Mouse (Mus musculus): Measurements from ENCODE around the gene Cep72. TPM values are rescaled to one million over a fixed set of nuclear protein-coding genes. Genes with fewer than 3 reads are reported as not detected.
"Not testable (repeated sequence)": the region's sequence is repeated elsewhere in the genome, so short reads cannot be mapped to it uniquely, and the experiment has no call there.

Cep72 gene
- polyA plus RNA-seq, 1 experiment from 2014 or later = 7.6 TPM

- H3K4me1 ChIP-seq (ENCODE audit: control insufficient read depth, insufficient read depth, low read length) = no peaks in the 10 kb centered on the region
- ATAC-seq (ENCODE audit: low read depth) = no peak
- 68% methylated on average over 3 of the region's 3 CpGs for WGBS
Measured at GRCm38 (mm10) chr13:74090265-74090664, 28.2 kb upstream of the Cep72 start.

DNA sequence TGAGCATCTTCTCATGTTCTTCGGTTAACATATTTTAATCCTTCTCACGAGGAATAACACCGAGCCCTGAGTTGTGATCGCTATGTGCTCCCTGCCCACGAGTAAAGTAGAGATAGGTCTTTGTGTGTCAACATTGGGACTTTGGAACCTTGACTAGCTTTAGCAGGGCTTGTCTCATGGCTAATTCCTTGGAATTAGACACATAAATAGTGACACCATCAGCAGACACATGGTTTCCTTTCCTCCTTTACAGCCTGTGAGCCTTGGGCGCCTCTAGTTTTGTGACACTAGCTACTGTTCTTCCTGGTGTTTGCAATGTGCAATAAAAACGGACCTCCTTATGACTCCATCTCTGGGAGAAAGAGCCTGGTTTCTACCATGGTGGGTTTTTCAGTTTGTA lies 11.3 kb upstream of the Cep72 start:
- no peak overlapping the region for H3K4me2 ChIP-seq (ENCODE audit: low read depth, low read length)
- H3K36me3 ChIP-seq (ENCODE audit: control insufficient read depth, insufficient read depth, low read length) = no peaks in the 10 kb centered on the region
- no peaks in the 10 kb centered on the region for H3K4me1 ChIP-seq (ENCODE audit: control insufficient read depth, insufficient read depth, low read length)
- no peak for ATAC-seq (ENCODE audit: low read depth)
- no peaks in the 10 kb centered on the region for H3K27me3 ChIP-seq (ENCODE audit: control insufficient read depth, insufficient read depth, low read length)
- H3K27ac ChIP-seq (ENCODE audit: low read depth, low read length) = no peak overlapping the region
- WGBS = 91% methylated on average over 7 of the region's 7 CpGs
- H3K9me3 ChIP-seq (ENCODE audit: control insufficient read depth, low read length) = no peaks in the 10 kb centered on the region
- no peak overlapping the region for H3K9ac ChIP-seq (replicated peaks; ENCODE audit: low read depth, low read length)
- H3K4me3 ChIP-seq (ENCODE audit: low read depth, low read length) = no peak overlapping the region

More at GRCm38 (mm10) chr13:74090265-74090664, 28.2 kb upstream of the Cep72 start:
- Histone ChIP-seq H3K9me3 (ENCODE audit: control insufficient read depth, low read length) (no peaks in the 10 kb centered on the region), H3K36me3 (ENCODE audit: control insufficient read depth, insufficient read depth, low read length) (no peaks in the 10 kb centered on the region), H3K9ac (replicated peaks; ENCODE audit: low read depth, low read length) (no peak overlapping the region), H3K4me3 (ENCODE audit: low read depth, low read length) (no peak overlapping the region), H3K4me2 (ENCODE audit: low read depth, low read length) (no peak overlapping the region), H3K27ac (ENCODE audit: low read depth, low read length) (no peak overlapping the region), H3K27me3 (ENCODE audit: control insufficient read depth, insufficient read depth, low read length) (no peaks in the 10 kb centered on the region)

- Histone ChIP-seq H3K27ac (ENCODE audit: low read depth, low read length) (no peak overlapping the region), H3K36me3 (ENCODE audit: control insufficient read depth, insufficient read depth, low read length) (no peaks in the 10 kb centered on the region), H3K9ac (replicated peaks; ENCODE audit: low read depth, low read length) (no peak overlapping the region), H3K27me3 (ENCODE audit: control insufficient read depth, insufficient read depth, low read length) (no peaks in the 10 kb centered on the region), H3K4me3 (ENCODE audit: low read depth, low read length) (no peak overlapping the region), H3K4me2 (ENCODE audit: low read depth, low read length) (no peak overlapping the region), H3K4me1 (ENCODE audit: control insufficient read depth, insufficient read depth, low read length) (no peaks in the 10 kb centered on the region), H3K9me3 (ENCODE audit: control insufficient read depth, low read length) (no peaks in the 10 kb centered on the region)
- WGBS = 77% methylated on average over 3 of the region's 3 CpGs
- ATAC-seq (ENCODE audit: low read depth) = no peak
Measured at GRCm38 (mm10) chr13:74071714-74072113, 9.6 kb upstream of the Cep72 start.

DNA sequence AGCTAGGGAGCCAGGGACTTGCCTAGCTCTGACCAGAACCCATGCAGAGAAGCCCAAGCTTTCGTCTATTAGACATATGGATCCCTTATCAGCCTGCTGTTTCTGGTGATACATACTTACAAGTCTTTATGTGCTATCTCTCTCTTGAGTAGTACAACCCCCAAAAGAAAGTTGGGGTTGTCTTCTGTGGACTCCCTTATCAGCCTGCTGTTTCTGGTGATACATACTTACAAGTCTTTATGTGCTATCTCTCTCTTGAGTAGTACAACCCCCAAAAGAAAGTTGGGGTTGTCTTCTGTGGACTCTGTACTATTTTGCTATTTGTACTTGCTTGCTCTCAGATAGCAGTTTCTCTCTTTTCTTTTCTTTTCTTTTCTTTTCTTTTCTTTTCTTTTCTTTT lies 9.1 kb upstream of the Cep72 start:
- ATAC-seq (ENCODE audit: low read depth); H3K9ac ChIP-seq (replicated peaks; ENCODE audit: low read depth, low read length): not testable (repeated sequence)
- 68% methylated on average over 1 of the region's 1 CpGs for WGBS

GRCm38 (mm10) chr13:74066576-74066975 lies 4.5 kb upstream of the Cep72 start:
- Histone ChIP-seq H3K4me2 (ENCODE audit: low read depth, low read length) (no peak overlapping the region), H3K27me3 (ENCODE audit: control insufficient read depth, insufficient read depth, low read length) (no peaks in the 10 kb centered on the region), H3K36me3 (ENCODE audit: control insufficient read depth, insufficient read depth, low read length) (no peaks in the 10 kb centered on the region), H3K4me3 (ENCODE audit: low read depth, low read length) (no peak overlapping the region), H3K9ac (replicated peaks; ENCODE audit: low read depth, low read length) (no peak overlapping the region), H3K27ac (ENCODE audit: low read depth, low read length) (no peak overlapping the region), H3K4me1 (ENCODE audit: control insufficient read depth, insufficient read depth, low read length) (no peaks in the 10 kb centered on the region), H3K9me3 (ENCODE audit: control insufficient read depth, low read length) (no peaks in the 10 kb centered on the region)
- WGBS = 88% methylated on average over 1 of the region's 1 CpGs
- no peak for ATAC-seq (ENCODE audit: low read depth)

More for the DNA sequence above, 9.1 kb upstream of the Cep72 start:
- not testable (repeated sequence) for H3K27ac ChIP-seq (ENCODE audit: low read depth, low read length); H3K36me3 ChIP-seq (ENCODE audit: control insufficient read depth, insufficient read depth, low read length); H3K4me1 ChIP-seq (ENCODE audit: control insufficient read depth, insufficient read depth, low read length); H3K27me3 ChIP-seq (ENCODE audit: control insufficient read depth, insufficient read depth, low read length); H3K4me3 ChIP-seq (ENCODE audit: low read depth, low read length); H3K4me2 ChIP-seq (ENCODE audit: low read depth, low read length); H3K9me3 ChIP-seq (ENCODE audit: control insufficient read depth, low read length)

GRCm38 (mm10) chr13:74063340-74064050 lies 1.4 kb upstream of the Cep72 start:
- Histone ChIP-seq H3K9me3 (ENCODE audit: control insufficient read depth, low read length) (no peaks in the 10 kb centered on the region), H3K4me3 (ENCODE audit: low read depth, low read length) (no peak overlapping the region), H3K27me3 (ENCODE audit: control insufficient read depth, insufficient read depth, low read length) (no peaks in the 10 kb centered on the region), H3K4me1 (ENCODE audit: control insufficient read depth, insufficient read depth, low read length) (no peaks in the 10 kb centered on the region), H3K27ac (ENCODE audit: low read depth, low read length) (no peak overlapping the region), H3K4me2 (ENCODE audit: low read depth, low read length) (no peak overlapping the region), H3K36me3 (ENCODE audit: control insufficient read depth, insufficient read depth, low read length) (no peaks in the 10 kb centered on the region), H3K9ac (replicated peaks; ENCODE audit: low read depth, low read length) (no peak overlapping the region)
- ATAC-seq (ENCODE audit: low read depth) = no peak
- WGBS = 74% methylated on average over 1 of the region's 1 CpGs

GRCm38 (mm10) chr13:74062378-74063128 lies 454 bp upstream of the Cep72 start:
- no peaks in the 10 kb centered on the region for H3K27me3 ChIP-seq (ENCODE audit: control insufficient read depth, insufficient read depth, low read length)
- H3K9me3 ChIP-seq (ENCODE audit: control insufficient read depth, low read length) = no peaks in the 10 kb centered on the region
- no peaks in the 10 kb centered on the region; the same call in 1 of the 2 replicates for H3K36me3 ChIP-seq (ENCODE audit: control insufficient read depth, insufficient read depth, low read length)
- no peak overlapping the region for H3K27ac ChIP-seq (ENCODE audit: low read depth, low read length)
- WGBS = 33% methylated on average over 10 of the region's 11 CpGs
- no peaks in the 10 kb centered on the region for H3K4me1 ChIP-seq (ENCODE audit: control insufficient read depth, insufficient read depth, low read length)
- H3K4me2 ChIP-seq (ENCODE audit: low read depth, low read length) = peak overlapping the region; percentile 49
- peak overlapping the region; percentile 73 for H3K9ac ChIP-seq (replicated peaks; ENCODE audit: low read depth, low read length)
- ATAC-seq (ENCODE audit: low read depth) = no peak
- peak overlapping the region; percentile 81 for H3K4me3 ChIP-seq (ENCODE audit: low read depth, low read length)

- Histone ChIP-seq H3K9ac (replicated peaks; ENCODE audit: low read depth, low read length) (no peak overlapping the region), H3K9me3 (ENCODE audit: control insufficient read depth, low read length) (no peaks in the 10 kb centered on the region), H3K4me3 (ENCODE audit: low read depth, low read length) (no peak overlapping the region), H3K4me2 (ENCODE audit: low read depth, low read length) (no peak overlapping the region), H3K4me1 (ENCODE audit: control insufficient read depth, insufficient read depth, low read length) (no peaks in the 10 kb centered on the region), H3K27ac (ENCODE audit: low read depth, low read length) (no peak overlapping the region), H3K27me3 (ENCODE audit: control insufficient read depth, insufficient read depth, low read length) (no peaks in the 10 kb centered on the region), H3K36me3 (ENCODE audit: control insufficient read depth, insufficient read depth, low read length) (no peaks in the 10 kb centered on the region; the same call in 1 of the 2 replicates)
- no peak for ATAC-seq (ENCODE audit: low read depth)
- 96% methylated on average over 9 of the region's 9 CpGs for WGBS
Measured at GRCm38 (mm10) chr13:74058081-74058480, 4.0 kb downstream of the Cep72 start.

GRCm38 (mm10) chr13:74056194-74056593 lies 5.9 kb downstream of the Cep72 start:
- no peak overlapping the region for H3K9ac ChIP-seq (replicated peaks; ENCODE audit: low read depth, low read length)
- H3K4me2 ChIP-seq (ENCODE audit: low read depth, low read length) = no peak overlapping the region
- H3K9me3 ChIP-seq (ENCODE audit: control insufficient read depth, low read length) = no peaks in the 10 kb centered on the region
- no peaks in the 10 kb centered on the region for H3K4me1 ChIP-seq (ENCODE audit: control insufficient read depth, insufficient read depth, low read length)
- H3K27me3 ChIP-seq (ENCODE audit: control insufficient read depth, insufficient read depth, low read length) = no peaks in the 10 kb centered on the region
- 96% methylated on average over 1 of the region's 1 CpGs for WGBS
- ATAC-seq (ENCODE audit: low read depth) = no peak
- no peak overlapping the region for H3K4me3 ChIP-seq (ENCODE audit: low read depth, low read length)
- H3K27ac ChIP-seq (ENCODE audit: low read depth, low read length) = no peak overlapping the region
- no peaks in the 10 kb centered on the region; the same call in 1 of the 2 replicates for H3K36me3 ChIP-seq (ENCODE audit: control insufficient read depth, insufficient read depth, low read length)
